Mouse (Mus musculus) gastrocnemius, adult 2 months (tissue): ENCODE measurements at regions not wholly inside any gene's neighbourhood (a gene's known extent, or its start where the extent isn't known, plus 50 kb on each side); places are given as distances from the start of the nearest gene placed in this dataset.
A peak's percentile ranks its signal among the peaks of the same experiment; 100 is the strongest.

ENCODE experiments used
- DNase-seq: peaks from one replicate; pipeline ENCODE4 v3.0.0; 2022
- H3K27ac ChIP-seq: fragments of 200-600 bp; 2 replicates; pipeline ENCODE4 v1.8.1; 2022; ENCODE audit warnings: mild to moderate bottlenecking
- H3K4me3 ChIP-seq: fragments of 200-600 bp; 2 replicates; pipeline ENCODE4 v1.8.1; 2022; ENCODE audit warnings: mild to moderate bottlenecking, moderate library complexity
- CTCF ChIP-seq: fragments of 200-600 bp; IDR thresholded peaks from 2 replicates; pipeline ENCODE4 v1.8.1; 2022; ENCODE audit warnings: antibody characterized with exemption, mild to moderate bottlenecking, moderate library complexity
- intact Hi-C: fragments of 180-260 bp; cut with DNase I; formaldehyde crosslinking; loops from one replicate; pipeline ENCODE4 v1.15.1; 2025

DNA sequence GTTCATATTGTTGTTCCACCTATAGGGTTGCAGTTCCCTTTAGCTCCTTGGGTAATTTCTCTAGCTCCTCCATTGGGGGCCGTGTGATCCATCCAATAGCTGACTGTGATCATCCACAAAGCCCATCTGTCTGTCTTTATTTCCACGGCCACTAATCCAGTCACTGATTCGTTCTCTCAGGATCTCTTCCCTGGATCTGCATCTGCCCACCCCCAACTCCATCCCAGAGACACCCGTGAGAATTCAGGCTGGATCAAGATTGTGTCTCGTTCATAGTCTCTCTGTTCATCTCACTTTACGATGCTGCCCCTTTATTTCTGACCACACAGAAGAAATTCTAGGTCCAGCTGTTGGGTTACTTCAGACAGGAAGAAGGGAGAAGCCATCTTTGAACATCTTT, 96.7 kb downstream of the Avpr1a start:
- no peak for TF ChIP-seq CTCF
- Histone ChIP-seq H3K27ac (no peak overlapping the region), H3K4me3 (no peak overlapping the region)
- DNase-seq: no peak
- intact Hi-C loops: no loop called here

DNA sequence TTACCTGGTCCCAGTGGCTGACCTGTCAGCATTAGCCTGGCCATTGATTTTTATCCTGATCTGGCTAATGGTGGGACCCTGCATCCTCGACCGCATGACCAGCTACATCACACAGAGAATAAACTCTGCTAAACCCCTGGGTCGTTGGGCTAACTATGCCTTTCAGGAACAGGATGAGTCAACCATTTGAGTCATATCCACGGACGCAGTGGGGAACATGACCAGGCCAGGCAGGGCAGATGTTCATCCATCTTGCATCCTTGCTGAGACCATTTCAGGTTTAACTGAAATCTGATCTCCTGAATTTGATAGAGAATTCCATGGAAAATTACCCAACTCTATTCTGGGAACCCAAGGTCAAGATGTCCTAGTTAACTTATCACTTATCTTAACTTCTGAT, 103.3 kb downstream of the Avpr1a start:
- H3K4me3 ChIP-seq: no peak overlapping the region
- no peak for TF ChIP-seq CTCF
- H3K27ac ChIP-seq: no peak overlapping the region
- intact Hi-C loops: loop anchor here (10.0 kb wide), 1 partner anchor 453 kb away; no protein-coding TSS in a partner anchor
- no peak for DNase-seq

DNA sequence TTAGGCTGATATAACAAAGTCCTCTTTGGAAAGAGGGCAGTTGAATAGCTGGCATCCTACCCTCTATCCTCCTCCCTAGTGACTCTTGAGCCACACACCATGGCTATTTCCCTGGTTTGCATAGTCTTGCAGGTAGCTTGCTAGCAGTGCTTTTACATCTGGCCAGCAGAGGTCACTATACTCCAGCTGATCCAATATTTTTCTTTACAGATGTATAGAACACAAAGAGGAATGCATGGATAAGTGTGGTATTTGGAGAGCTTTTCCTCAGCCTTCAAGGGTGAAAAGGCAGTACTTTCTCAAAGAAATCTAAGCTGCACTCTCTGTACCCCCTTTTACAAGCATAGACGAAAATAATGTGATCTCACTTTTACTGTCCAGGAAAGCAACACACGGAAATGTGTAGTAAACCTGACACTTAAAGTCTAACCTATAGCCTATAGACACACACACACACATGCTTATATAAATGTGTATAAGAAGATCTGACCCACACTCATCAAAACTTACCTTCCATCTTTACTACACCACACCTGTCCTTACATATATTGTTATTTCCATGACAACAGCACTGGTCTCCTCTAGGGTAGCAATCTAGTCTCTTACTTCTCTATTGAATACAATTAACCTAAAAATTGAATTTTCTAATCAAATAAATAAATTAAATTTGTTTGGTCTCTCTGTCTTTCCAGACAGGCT, 105.0 kb downstream of the Avpr1a start:
- peak; percentile 87 for TF ChIP-seq CTCF
- DNase-seq: peak; percentile 21
- H3K27ac ChIP-seq: no peak overlapping the region
- no peak overlapping the region for H3K4me3 ChIP-seq
- intact Hi-C loops: loop anchor here (2.0 to 10.0 kb wide), 2 partner anchors 250 to 452 kb away; no protein-coding TSS in a partner anchor

DNA sequence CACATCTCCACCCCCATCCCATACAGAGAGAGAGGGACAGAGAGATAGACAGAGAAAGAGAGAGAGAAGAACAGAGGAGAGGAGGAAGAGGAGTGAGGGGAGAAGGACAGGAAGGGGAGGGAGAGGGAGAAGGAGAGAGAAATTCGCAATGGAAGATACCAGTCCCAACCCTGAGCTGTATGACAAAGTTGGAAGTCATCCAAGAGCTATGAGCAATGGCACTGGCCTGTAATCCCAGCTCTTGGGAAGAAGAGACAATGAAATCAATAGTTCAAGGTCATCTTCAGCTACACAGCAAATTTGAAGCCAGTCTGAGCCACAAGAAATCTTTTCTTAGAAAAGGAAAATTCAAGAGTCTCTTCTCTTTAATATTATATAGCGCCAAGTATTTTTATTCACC, 105.6 kb downstream of the Avpr1a start:
- no peak overlapping the region for H3K4me3 ChIP-seq
- no peak overlapping the region for H3K27ac ChIP-seq
- no peak for TF ChIP-seq CTCF
- DNase-seq: no peak
- intact Hi-C loops: loop anchor here (2.0 to 10.0 kb wide), 2 partner anchors 249 to 451 kb away; no protein-coding TSS in a partner anchor

DNA sequence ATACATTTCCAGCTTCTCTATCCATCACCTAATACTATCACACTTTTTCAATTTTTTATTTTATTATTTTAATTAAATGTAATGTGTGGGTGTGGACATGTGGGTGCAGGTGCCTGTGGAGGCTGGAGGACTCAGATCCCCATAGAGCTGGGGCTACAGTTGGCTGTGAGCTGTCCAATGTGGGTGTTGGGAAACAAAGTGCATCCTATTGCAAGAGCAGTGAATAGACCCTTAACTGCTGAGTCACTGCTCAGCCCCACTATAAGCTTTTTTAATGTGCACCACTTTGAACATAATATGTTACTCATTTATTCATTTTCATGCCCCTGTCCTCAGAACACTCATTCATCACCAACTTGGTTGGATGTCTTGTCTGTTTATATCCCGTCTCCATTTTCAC, 110.4 kb downstream of the Avpr1a start:
- Histone ChIP-seq H3K4me3 (no peak overlapping the region), H3K27ac (no peak overlapping the region)
- intact Hi-C loops: loop anchor here (10.0 kb wide), 1 partner anchor 446 kb away; no protein-coding TSS in a partner anchor
- no peak for DNase-seq
- TF ChIP-seq CTCF: no peak

DNA sequence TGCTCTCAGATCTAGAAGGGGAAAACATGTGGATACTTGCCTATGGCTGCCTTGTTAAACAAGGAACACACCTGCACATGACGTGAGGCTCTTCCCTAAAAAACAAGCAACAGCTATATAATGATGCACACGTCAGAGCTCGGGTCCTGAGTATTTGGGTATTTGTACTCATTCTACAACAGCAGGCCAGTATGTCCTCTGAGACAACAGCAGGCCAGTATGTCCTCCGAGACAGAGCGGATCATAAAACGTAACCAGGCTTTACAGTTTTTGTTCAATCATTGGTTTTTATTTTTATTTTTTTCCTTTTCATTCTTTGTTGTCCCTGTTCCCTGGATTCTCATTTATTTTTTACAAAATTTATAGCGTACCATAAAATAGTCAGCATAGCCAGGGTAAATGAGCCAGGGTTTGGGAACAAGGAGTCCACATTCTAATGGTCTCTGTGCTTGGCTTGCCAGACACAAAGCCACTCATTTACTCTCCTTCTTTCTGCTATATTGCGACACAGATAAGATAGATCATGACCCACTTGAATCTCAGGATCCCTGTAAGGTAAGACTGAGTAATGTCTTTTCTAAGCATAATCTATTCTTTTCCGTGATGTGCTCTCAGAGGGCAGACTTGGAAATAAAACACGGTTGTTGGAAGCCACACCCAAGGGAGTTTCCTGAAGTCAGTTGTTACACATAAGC, 111.8 kb downstream of the Avpr1a start:
- DNase-seq: no peak
- Histone ChIP-seq H3K4me3 (no peak overlapping the region), H3K27ac (no peak overlapping the region)
- no peak for TF ChIP-seq CTCF
- intact Hi-C loops: no loop called here

DNA sequence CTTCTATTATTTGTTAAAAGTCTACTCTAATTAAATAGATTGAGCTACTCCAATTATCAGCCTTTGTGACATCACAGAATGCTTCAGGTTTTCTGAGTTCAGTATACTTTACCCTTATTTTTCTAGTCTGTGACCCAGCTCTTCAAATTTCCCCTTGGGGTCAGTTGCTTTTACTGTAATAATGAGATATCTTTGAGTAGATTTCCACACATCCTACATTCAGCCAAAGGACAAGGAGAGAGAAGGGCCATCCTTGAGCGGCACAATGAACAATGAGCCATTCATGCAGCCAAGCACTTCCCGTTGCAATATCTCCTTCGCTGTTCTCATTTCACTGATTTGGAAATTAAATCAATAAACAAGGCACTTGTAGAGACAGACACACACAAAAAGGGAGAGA, 113.6 kb downstream of the Avpr1a start:
- DNase-seq: no peak
- Histone ChIP-seq H3K27ac (no peak overlapping the region), H3K4me3 (no peak overlapping the region)
- TF ChIP-seq CTCF: no peak
- intact Hi-C loops: no loop called here

DNA sequence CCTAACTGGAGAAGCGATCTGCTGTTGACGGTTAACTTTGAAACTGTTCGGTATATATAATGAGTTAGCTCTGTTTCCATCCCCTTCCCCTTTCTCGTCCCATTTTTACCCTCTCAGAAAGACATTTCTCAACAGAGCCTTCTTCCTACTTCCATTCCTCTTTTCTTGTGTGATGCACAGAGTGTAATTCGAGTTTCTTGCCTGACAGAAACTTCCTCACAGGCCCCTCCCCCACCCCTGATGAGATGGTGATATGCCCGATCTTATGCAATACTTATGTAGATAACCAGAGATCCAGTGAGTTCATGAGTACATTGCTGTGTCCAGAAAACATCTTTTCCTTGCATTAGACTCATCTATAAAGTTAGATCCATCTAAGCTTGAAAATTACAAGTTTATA, 114.2 kb downstream of the Avpr1a start:
- no peak overlapping the region for H3K4me3 ChIP-seq
- DNase-seq: no peak
- no peak for TF ChIP-seq CTCF
- intact Hi-C loops: no loop called here
- no peak overlapping the region for H3K27ac ChIP-seq

DNA sequence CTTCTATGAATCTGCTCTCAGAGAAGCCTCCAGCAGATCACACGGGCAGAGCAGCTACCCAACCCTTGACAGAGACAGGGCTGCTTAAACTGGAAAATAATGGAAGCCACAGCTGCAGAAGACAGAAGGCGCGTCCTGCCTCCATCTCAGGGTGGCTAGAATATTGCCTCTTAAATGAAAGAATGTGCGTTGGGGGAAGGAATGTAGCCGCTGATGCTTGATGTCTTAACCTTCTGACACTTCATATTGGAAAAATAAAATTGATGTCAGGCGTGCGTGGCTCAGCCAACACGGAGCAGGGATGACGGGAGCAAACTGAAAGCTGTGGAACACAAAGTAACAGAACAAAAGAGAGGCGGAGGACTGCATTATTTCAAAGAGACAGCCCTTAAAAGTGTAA, 114.6 kb upstream of the Ppm1h start:
- Histone ChIP-seq H3K4me3 (no peak overlapping the region), H3K27ac (no peak overlapping the region)
- DNase-seq: no peak
- intact Hi-C loops: no loop called here
- no peak for TF ChIP-seq CTCF

DNA sequence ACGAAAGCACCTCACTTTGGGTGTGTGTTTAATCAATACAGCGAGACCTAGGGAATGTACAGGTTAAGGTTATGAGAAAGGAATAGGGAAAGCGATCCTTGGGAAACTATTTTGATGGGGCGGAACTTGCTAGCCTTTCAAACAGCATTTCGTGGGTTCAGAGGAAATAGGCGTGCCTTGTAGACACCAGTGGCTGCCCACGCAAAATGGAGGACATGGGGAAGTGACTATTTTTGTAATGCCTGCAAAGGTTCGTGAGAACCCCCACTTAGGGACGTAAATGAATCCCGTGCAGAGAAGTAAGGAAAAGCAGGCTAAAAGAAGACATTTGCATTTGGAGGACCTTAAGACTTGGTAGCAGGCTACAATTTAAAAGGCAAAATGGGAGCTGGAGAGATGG, 114.1 kb upstream of the Ppm1h start:
- no peak overlapping the region for H3K4me3 ChIP-seq
- no peak for DNase-seq
- TF ChIP-seq CTCF: no peak
- H3K27ac ChIP-seq: no peak overlapping the region
- intact Hi-C loops: no loop called here

DNA sequence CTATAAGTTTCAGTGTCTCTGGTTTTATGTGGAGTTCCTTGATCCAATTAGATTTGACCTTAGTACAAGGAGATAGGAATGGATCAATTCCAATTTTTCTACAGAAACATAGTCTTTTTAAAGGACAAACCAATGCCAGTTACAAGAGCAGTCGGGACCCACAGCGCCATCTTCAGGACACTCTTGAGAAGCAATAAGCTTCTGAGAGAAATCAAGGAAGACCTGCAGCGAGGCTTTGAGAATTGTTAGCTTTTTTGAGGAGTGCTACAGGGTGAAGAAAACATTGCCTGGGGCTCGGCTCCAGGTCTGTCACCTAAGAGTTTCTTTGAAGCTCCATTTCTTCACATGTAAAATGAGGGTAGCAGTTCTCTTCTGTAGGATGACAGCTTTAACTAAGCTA, 112.0 kb upstream of the Ppm1h start:
- DNase-seq: no peak
- H3K4me3 ChIP-seq: no peak overlapping the region
- intact Hi-C loops: no loop called here
- no peak overlapping the region for H3K27ac ChIP-seq
- no peak for TF ChIP-seq CTCF

DNA sequence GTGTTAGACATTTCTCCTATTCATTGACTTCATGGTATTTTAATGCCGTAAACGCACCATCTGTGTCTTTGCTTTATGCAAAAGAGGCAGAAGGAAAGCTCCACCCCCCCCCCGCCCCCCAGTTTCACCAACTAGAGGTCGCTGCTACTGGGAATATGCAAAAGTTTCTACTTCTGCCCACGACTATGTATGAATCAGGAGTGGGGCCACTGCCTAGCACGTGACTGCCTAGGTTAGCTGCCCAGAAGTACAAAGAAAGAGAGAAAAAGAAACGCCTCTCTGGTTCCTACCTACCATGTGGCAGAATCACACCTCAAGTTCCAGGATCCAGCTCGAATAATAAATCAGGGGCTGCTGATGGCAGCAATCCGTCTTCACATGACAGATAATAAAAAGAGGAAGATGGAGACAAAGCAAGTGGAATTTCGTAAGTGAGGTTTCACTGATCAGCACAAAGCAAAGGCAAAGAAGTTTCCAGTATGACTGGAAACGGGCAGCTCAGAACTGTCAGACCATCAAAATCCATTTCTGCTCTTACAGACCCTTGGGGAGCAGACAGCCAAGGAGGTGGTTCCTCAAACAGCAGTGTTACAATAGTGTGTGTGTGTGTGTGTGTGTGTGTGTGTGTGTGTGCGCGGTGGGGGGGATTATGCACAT, 108.9 kb upstream of the Ppm1h start:
- intact Hi-C loops: no loop called here
- no peak for DNase-seq
- Histone ChIP-seq H3K4me3 (no peak overlapping the region), H3K27ac (no peak overlapping the region)
- TF ChIP-seq CTCF: no peak

DNA sequence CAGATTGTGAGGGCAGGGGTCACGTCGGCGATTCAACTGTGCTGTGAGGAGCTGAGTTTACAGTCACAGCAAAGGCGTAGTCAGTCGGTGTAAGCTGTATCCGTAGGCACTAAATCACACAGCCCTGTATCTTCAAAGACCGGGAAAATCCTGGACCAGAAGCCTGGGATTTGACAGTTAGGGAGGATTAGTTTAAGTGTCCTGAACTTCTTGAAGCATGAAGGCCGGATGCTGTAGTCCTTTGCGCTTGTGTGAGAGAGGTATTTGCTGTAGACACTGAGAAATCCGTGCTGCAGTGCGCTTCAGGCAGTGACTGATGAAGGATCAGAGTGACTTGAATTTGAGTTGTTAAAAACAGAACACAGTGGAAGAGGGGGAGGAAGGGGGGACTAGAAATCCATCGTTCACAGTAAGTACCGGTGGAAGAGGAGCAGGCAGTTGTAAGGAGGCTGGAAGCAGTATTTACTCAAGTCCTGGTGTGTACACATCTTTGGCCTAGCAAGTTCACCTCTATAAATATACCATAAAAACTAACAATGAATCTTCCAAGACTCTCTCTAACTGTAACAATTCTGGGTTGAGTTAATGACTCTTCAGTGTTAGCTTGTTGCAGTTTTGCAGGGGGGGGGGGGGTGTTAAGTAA, 107.5 kb upstream of the Ppm1h start:
- no peak overlapping the region for H3K4me3 ChIP-seq
- intact Hi-C loops: no loop called here
- no peak overlapping the region for H3K27ac ChIP-seq
- no peak for TF ChIP-seq CTCF
- DNase-seq: no peak
